Mouse (Mus musculus): ENCODE measurements around the gene Smg7. TPM values are rescaled to one million over a fixed set of nuclear protein-coding genes. Genes with fewer than 3 reads are reported as not detected.

Gene Smg7
- polyA plus RNA-seq, 1 experiment: 46.0 TPM

GRCm38 (mm10) chr1:152799897-152800296 is 102.5 kb downstream of the Smg7 start, which contains the start of gene Ncf2:
Ncf2 (plus strand) TSS chr1:152800194.
- H3K27ac ChIP-seq (ENCODE audit: insufficient read depth, low read length): no peak within 1 kb of the TSS
- TF ChIP-seq POLR2A (IDR thresholded peaks at IDR 0.05; ENCODE audit: extremely low read depth, insufficient read depth, low read length) (no peak), CTCF (IDR thresholded peaks at IDR 0.05; ENCODE audit: extremely low read depth, insufficient read depth, low read length) (no peak)

GRCm38 (mm10) chr1:152798125-152798524 is 104.3 kb downstream of the Smg7 start:
- H3K4me3 ChIP-seq (ENCODE audit: insufficient read depth, low read length): no peak overlapping the region
- TF ChIP-seq POLR2A (IDR thresholded peaks at IDR 0.05; ENCODE audit: extremely low read depth, insufficient read depth, low read length): no peak
- TF ChIP-seq CTCF (IDR thresholded peaks at IDR 0.05; ENCODE audit: extremely low read depth, insufficient read depth, low read length): no peak
- H3K4me1 ChIP-seq (ENCODE audit: control insufficient read depth, insufficient read depth, low read length): peaks cover 5% of the 10 kb centered on the region; the same call in 1 of the 2 replicates
- no peak overlapping the region for H3K27ac ChIP-seq (ENCODE audit: insufficient read depth, low read length)

More at GRCm38 (mm10) chr1:152799897-152800296, 102.5 kb downstream of the Smg7 start, which contains the start of gene Ncf2:
- H3K4me1 ChIP-seq (ENCODE audit: control insufficient read depth, insufficient read depth, low read length): peaks cover 5% of the 10 kb centered on the region; the same call in 1 of the 2 replicates
- no peak within 1 kb of the TSS for H3K4me3 ChIP-seq (ENCODE audit: insufficient read depth, low read length)

- TF ChIP-seq CTCF (IDR thresholded peaks at IDR 0.05; ENCODE audit: extremely low read depth, insufficient read depth, low read length) (no peak), POLR2A (IDR thresholded peaks at IDR 0.05; ENCODE audit: extremely low read depth, insufficient read depth, low read length) (no peak)
- Histone ChIP-seq H3K4me1 (ENCODE audit: control insufficient read depth, insufficient read depth, low read length) (peaks cover 5% of the 10 kb centered on the region; the same call in 1 of the 2 replicates), H3K27ac (ENCODE audit: insufficient read depth, low read length) (no peak overlapping the region), H3K4me3 (ENCODE audit: insufficient read depth, low read length) (no peak overlapping the region)
Measured at GRCm38 (mm10) chr1:152796683-152797263, 105.7 kb downstream of the Smg7 start.

- TF ChIP-seq CTCF (IDR thresholded peaks at IDR 0.05; ENCODE audit: extremely low read depth, insufficient read depth, low read length) (no peak), POLR2A (IDR thresholded peaks at IDR 0.05; ENCODE audit: extremely low read depth, insufficient read depth, low read length) (no peak)
- H3K4me3 ChIP-seq (ENCODE audit: insufficient read depth, low read length): no peak overlapping the region
- peaks cover 5% of the 10 kb centered on the region; the same call in 1 of the 2 replicates for H3K4me1 ChIP-seq (ENCODE audit: control insufficient read depth, insufficient read depth, low read length)
- no peak overlapping the region for H3K27ac ChIP-seq (ENCODE audit: insufficient read depth, low read length)
Measured at GRCm38 (mm10) chr1:152795688-152796255, 106.7 kb downstream of the Smg7 start.

GRCm38 (mm10) chr1:152793495-152794130 is 108.8 kb downstream of the Smg7 start:
- no peak for TF ChIP-seq POLR2A (IDR thresholded peaks at IDR 0.05; ENCODE audit: extremely low read depth, insufficient read depth, low read length)
- no peak for TF ChIP-seq CTCF (IDR thresholded peaks at IDR 0.05; ENCODE audit: extremely low read depth, insufficient read depth, low read length)
- Histone ChIP-seq H3K4me1 (ENCODE audit: control insufficient read depth, insufficient read depth, low read length) (no peaks in the 10 kb centered on the region), H3K27ac (ENCODE audit: insufficient read depth, low read length) (peak overlapping the region; percentile 80; the same call in 1 of the 2 replicates), H3K4me3 (ENCODE audit: insufficient read depth, low read length) (no peak overlapping the region)

GRCm38 (mm10) chr1:152792736-152793494 is 109.5 kb downstream of the Smg7 start:
- no peaks in the 10 kb centered on the region for H3K4me1 ChIP-seq (ENCODE audit: control insufficient read depth, insufficient read depth, low read length)
- H3K27ac ChIP-seq (ENCODE audit: insufficient read depth, low read length): peak overlapping the region; percentile 80
- no peak overlapping the region for H3K4me3 ChIP-seq (ENCODE audit: insufficient read depth, low read length)
- TF ChIP-seq POLR2A (IDR thresholded peaks at IDR 0.05; ENCODE audit: extremely low read depth, insufficient read depth, low read length): no peak
- no peak for TF ChIP-seq CTCF (IDR thresholded peaks at IDR 0.05; ENCODE audit: extremely low read depth, insufficient read depth, low read length)

GRCm38 (mm10) chr1:152791269-152791668 is 111.2 kb downstream of the Smg7 start:
- Histone ChIP-seq H3K27ac (ENCODE audit: insufficient read depth, low read length) (no peak overlapping the region), H3K4me3 (ENCODE audit: insufficient read depth, low read length) (no peak overlapping the region), H3K4me1 (ENCODE audit: control insufficient read depth, insufficient read depth, low read length) (no peaks in the 10 kb centered on the region)
- TF ChIP-seq CTCF (IDR thresholded peaks at IDR 0.05; ENCODE audit: extremely low read depth, insufficient read depth, low read length) (no peak), POLR2A (IDR thresholded peaks at IDR 0.05; ENCODE audit: extremely low read depth, insufficient read depth, low read length) (no peak)

- Histone ChIP-seq H3K4me3 (ENCODE audit: insufficient read depth, low read length) (no peak overlapping the region), H3K27ac (ENCODE audit: insufficient read depth, low read length) (no peak overlapping the region), H3K4me1 (ENCODE audit: control insufficient read depth, insufficient read depth, low read length) (no peaks in the 10 kb centered on the region)
- TF ChIP-seq CTCF (IDR thresholded peaks at IDR 0.05; ENCODE audit: extremely low read depth, insufficient read depth, low read length): no peak
- TF ChIP-seq POLR2A (IDR thresholded peaks at IDR 0.05; ENCODE audit: extremely low read depth, insufficient read depth, low read length): no peak
Measured at GRCm38 (mm10) chr1:152790821-152791220, 111.6 kb downstream of the Smg7 start.

- H3K27ac ChIP-seq (ENCODE audit: insufficient read depth, low read length): no peak overlapping the region
- H3K4me3 ChIP-seq (ENCODE audit: insufficient read depth, low read length): no peak overlapping the region
- H3K4me1 ChIP-seq (ENCODE audit: control insufficient read depth, insufficient read depth, low read length): no peaks in the 10 kb centered on the region
- TF ChIP-seq POLR2A (IDR thresholded peaks at IDR 0.05; ENCODE audit: extremely low read depth, insufficient read depth, low read length) (no peak), CTCF (IDR thresholded peaks at IDR 0.05; ENCODE audit: extremely low read depth, insufficient read depth, low read length) (peak; percentile 34)
Measured at GRCm38 (mm10) chr1:152790254-152790653, 112.2 kb downstream of the Smg7 start.

Data from cortical plate, adult 2 months (tissue).